Mouse (Mus musculus): ENCODE measurements around the gene Tubgcp4.
"Not testable (repeated sequence)": the region's sequence is repeated elsewhere in the genome, so short reads cannot be mapped to it uniquely, and the experiment has no call there.

Tubgcp4 gene

DNA sequence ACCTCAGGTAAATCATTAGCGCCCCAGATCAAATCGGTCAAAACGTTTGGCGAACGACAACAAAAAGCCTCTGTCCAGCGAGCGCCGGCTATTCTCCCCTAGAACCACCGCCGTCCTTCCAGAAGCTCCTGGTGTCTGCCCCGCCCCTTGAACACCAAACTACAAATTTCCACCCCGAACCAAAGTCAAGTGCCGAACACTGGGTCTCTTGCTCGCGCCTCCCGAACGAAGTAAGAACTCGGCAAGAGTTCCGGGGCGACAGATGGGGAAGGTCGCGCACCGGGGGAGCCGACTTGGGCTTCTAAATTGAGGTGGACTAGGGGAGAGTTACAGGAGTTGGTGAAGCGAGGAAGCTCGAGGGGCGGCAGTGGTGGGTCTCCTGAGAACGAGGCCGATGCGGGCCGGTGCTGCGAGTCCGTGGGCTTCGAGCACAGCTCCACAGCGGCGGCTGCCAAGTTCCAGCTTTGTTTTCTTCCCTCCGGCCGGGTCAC, at the start of gene Tubgcp4:
Gene Tubgcp4, plus strand, starts transcription at position 174 of the 491 bp plus-strand sequence.
- in situ Hi-C loops (cut with MboI, MseI), result no loop called here

DNA sequence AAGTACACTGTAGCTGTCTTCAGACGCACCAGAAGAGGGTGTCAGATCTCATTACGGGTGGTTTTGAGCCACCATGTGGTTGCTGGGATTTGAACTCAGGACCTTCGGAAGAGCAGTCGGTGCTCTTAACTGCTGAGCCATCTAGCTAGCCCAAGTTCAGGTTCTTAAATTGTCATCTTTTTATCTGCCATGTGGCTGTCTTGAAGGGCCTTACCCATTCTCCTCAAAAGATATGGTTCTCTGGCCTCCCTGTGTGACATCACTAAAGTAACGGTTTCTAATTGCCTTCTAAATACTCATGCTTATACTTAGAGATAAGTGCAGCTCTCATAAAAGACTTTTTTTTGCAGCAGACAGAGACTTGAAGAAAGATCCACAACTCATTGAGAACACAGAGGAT, 44.2 kb upstream of the Tubgcp4 start:
- in situ Hi-C loops (cut with MboI, MseI), result not testable (repeated sequence)

DNA sequence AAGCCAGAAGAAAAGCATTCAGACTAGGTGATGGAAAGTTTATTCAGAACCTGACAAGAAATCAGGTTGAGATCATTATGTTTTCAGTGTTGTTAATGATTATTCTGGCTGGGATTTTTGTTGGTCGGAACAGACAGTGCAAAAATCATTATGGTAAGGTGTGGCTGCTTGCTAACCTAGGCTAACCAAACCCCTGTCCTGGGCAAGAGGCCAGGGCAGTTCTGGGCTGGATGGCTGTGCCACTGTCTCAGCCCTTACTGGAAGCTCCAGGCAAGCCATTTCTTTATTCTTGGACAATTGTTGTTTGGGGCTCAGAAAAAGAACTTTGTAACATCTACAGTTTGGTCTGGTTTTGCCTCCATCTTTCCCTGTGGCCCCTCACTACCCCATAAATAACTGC, 42.9 kb upstream of the Tubgcp4 start:
- in situ Hi-C loops (cut with MboI, MseI), result no loop called here

- in situ Hi-C loops (cut with MboI, MseI), result no loop called here
These were observed 41.4 kb upstream of the Tubgcp4 start for GRCm38 (mm10) chr2:121128865-121129620.

DNA sequence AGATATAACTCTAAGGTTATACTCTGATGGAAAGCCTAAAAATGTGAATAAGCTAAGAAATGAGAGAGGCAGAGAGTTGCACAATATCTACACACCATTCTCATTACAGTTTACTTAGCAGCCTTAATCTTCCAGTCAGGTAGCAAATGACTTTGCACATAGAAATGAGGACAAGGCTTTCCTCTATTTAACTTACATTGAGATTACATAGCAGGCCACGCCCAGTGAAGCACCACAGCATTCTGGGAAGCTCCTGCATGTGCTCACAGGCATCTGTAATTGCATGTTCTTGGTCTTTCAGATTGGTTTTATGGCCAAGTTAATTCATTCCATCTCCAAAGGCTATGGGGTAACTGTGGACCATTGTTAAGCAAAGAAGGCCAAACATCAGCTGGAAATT, 37.6 kb upstream of the Tubgcp4 start:
- in situ Hi-C loops (cut with MboI, MseI), result no loop called here

- in situ Hi-C loops (cut with MboI, MseI), result no loop called here
These were observed 33.1 kb upstream of the Tubgcp4 start for GRCm38 (mm10) chr2:121137371-121137770.

DNA sequence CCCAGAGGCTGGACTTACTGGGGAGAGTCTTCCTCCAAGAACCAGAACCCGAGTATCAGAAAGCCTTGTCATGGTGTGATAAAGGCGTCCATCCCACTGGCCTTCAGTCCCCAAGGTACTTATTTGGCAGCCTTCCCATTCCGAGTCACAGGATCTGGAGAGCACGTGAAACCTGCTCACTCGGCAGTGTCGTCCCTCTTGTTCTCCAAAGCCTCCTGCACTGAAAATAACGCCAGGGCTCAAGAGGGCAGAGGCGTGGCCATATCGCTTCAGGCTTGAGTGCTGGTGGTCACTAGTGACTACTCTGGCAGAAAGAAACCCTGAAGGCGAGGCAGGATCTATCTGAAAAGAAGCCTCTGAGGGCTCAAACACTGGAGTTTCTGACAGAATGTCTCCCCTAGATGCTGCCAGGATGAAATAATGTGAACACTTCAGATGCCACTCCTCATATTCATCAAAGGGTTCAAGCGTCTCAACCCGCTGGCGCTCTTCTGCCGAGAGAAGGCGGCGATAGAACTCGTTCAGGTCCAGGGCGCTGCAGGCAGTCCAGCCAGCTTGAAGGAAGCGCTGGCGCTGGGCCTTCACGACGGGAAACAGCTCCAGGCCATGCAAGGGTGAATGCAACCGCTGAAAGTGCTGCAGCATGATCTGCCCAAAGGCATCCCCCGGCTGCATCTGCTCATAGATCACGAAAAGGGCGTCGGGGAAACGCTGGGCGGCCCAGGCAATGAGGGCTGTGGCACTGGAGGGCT, 31.0 kb upstream of the Tubgcp4 start:
- in situ Hi-C loops (cut with MboI, MseI), result loop anchor here (5.0 kb wide), 1 partner anchor 167 kb away; the partner anchor contains the start of gene Ubr1

DNA sequence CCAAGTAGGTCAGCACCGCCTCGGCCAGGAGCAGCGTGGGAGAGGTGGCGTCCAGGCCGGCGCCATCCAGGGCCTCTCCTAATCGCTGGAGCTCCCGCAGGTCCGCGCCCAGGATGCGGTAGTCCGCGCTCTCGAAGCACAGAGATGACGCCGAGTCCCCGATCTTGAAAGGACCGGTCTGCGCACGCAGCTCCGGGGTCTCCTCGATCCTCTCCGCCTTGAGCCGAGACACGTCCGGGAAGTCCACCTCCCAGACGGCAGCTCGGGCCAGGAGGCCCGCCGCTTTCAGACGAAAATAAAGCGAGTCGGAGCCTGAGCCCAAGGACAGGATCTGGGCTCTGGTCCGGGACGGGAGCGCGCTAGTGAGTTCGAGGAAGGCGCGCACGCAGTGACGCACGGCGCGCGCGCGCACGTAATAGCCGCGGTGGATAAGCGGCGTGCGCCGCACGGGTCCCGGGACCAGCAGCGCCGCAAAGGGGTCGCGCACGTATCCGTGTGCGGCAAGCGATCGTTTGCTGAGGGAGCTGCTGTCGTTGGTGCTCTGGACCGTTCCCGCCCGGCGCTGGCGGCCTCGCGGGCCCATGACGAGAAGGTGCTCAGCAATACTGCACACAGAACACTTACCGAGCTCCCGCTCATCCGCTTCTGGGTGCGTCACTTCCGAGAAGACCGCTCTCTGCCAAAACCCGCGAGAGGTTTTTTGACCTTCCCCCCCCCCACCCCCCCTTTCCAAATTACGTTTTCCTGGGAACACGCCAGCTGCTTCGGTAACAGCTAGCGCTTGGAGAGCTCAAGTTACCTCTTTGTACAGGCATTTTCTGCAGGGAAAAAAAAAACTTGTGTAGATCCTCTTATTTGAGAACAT, 30.2 kb upstream of the Tubgcp4 start, which contains the start of the genes Adal and Lcmt2:
Gene Adal, plus strand, starts transcription at position 411 of the 865 bp plus-strand sequence.
Gene Lcmt2, minus strand, starts transcription at position 636 of the 865 bp plus-strand sequence.
- in situ Hi-C loops (cut with MboI, MseI), result loop anchor here (5.0 kb wide), 1 partner anchor 168 kb away; the partner anchor contains the start of gene Ubr1

DNA sequence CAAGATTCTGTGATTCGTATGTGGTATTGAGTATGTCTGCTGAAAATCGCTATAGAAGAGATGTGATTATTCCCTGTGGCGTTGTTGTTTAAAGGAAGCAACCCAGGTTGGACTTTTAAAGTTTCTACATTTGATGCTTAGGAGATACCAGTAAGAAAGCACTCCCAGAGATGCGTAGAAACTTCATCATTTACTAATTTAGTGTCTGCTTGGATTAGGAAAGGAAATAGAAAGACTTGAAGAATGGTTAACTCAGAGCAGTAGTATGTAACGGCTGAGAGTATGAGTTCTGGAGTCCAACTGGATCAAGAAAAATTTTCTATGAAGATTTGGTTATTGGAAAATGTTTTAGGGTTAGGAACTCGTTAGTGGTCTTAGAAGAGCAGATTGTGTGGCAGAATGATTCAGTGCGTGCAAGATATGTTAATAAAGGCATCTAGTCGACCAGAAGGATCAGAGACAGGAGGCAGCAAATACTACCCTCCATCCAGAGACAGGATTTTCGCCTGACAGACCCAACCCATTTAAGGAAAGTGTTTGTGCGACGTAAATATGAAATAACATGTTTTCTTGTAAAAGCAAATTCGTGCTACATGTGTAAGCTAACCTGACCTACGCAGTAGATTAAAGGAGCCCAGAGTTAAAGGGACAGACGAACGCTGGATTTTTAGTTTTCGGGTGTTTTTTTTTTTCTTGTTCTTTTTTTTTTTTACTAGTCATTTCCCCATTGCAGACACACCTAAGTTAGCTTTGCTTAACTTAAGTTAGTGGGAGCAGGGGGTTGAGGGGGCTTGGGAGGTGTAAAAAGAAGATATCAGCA, 29.0 kb upstream of the Tubgcp4 start:
- in situ Hi-C loops (cut with MboI, MseI), result loop anchor here (5.0 kb wide), 1 partner anchor 169 kb away; the partner anchor contains the start of gene Ubr1

- in situ Hi-C loops (cut with MboI, MseI), result loop anchor here (5.0 kb wide), 1 partner anchor 170 kb away; the partner anchor contains the start of gene Ubr1
These were observed 28.0 kb upstream of the Tubgcp4 start for GRCm38 (mm10) chr2:121142415-121142814.

DNA sequence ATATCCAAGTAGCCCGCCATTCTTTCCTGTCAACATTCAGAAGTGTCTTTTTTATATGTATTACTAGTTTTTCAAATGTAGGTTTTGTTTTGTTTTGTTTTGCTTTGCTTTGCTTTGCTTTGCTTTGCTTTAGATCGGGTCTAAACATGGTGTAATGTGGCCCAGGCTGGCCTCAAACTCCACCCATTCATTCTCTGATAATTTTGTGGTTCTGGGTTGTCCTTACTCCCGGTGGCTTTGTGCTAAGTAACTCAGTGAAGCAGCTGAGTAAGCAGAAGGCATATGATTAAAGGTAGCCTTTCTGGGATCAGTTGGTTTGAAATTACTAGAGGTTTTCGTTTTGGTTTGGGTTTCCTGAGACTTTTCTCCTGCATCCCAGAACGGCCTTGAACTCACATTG, 20.8 kb upstream of the Tubgcp4 start:
- in situ Hi-C loops (cut with MboI, MseI), result no loop called here

DNA sequence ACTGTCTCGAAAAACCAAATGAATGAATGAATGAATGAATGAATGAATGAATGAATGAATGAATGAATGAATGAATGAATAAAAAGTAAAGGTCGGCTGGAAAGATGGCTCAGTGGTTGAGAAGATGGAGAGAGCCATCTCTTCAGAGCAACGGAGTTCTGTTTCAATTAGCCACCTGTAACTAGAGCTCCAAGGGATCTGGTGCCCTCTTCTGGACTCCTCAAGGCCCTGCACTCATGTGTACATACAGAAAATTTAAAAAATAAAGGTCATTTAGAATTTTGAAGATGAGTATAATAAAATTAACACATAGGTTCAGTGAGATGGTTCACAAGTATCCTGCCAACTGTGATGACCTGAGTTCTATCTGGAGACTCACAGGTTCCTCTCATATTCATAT, 17.4 kb upstream of the Tubgcp4 start:
- in situ Hi-C loops (cut with MboI, MseI), result no loop called here

DNA sequence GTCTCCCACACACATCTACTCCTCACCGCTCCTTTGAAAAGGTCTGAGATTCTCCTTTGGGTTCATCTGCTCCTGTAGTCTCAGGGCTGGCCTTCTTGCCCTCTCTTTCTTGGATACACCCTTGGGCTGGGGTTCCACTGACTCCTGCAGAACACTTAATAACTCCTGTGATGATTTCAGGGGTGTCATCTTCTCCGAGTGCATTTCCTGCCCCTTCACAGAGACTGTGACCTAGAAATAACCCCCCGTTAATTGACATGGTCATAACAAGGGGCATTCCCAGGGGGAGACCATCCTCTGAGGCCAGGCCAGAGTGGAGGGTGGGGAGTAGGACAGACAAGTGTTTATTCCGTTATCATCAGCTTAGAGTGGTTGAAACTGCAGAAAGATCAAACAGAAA, 1.3 kb upstream of the Tubgcp4 start:
- in situ Hi-C loops (cut with MboI, MseI), result no loop called here

GRCm38 (mm10) chr2:121169902-121170301, 552 bp upstream of the Tubgcp4 start:
- in situ Hi-C loops (cut with MboI, MseI), result no loop called here

DNA sequence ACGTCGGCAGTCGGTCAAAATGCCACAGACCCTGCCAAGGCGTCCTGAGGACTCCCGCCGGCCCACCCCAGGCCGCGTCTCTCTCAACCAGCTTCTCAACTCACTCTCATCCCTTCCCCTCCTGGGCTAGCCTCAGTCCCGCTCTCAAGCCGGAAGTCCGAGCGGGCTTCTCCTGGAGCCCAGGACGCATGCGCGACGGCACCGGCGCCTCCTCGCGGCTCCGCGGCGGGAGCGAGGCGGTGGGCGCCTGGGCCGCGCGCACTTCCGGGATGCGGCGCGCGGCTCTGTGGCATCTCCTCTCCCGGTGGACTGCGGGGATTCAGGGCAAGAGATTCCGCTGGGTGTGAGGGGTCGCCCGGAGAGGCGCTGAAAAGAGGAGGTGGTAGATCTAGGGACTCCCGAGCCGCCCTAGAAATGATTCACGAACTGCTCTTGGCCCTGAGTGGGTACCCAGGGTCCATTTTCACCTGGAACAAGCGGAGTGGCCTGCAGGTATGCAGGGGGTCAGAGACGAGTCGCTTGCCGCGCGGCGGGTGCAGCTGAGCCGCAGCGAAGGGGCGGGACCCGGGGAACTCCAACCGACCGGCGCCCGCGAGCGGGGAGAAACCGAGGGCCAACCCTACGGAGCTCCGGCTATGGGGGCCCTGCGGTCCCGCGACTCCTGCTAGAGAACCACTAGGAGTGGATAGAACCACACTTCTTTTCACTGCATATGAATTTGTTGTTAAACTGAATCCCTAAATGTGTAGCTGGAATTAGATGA, 707 bp downstream of the Tubgcp4 start, which contains the start of gene Zscan29:
Gene Zscan29, minus strand, starts transcription at position 146 of the 763 bp plus-strand sequence.
- in situ Hi-C loops (cut with MboI, MseI), result no loop called here

DNA sequence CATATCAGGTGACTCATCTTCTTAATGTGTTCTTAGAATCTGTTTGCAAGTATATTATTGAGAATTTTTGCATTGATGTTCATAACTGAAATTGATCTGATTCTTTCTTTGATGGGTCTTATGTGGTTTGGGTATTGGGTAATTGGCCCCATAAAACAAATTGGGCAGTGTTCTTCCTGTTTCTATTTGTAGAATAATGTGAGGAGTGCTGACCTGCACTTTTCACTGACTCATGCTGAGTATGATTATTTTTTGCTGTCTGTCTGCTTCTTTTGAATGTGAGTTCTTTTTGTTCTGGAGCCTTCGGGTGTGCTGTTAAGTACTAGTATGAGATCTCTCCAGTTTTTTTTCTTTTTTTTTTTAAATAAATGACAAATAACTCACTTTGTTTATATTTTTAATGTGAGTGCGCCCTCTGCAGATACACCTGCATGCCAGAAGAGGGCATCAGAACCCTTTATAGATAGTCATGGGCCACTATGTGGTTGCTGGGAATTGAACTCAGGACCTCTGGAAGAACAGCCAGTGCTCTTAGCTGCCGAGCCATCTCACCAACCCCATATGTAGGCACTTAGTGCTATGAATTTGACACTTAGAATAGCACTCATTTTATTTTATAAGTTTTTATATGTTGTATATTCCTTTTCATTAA, 8.5 kb downstream of the Tubgcp4 start:
- in situ Hi-C loops (cut with MboI, MseI), result no loop called here

GRCm38 (mm10) chr2:121183431-121183830, 13.0 kb downstream of the Tubgcp4 start:
- in situ Hi-C loops (cut with MboI, MseI), result no loop called here

DNA sequence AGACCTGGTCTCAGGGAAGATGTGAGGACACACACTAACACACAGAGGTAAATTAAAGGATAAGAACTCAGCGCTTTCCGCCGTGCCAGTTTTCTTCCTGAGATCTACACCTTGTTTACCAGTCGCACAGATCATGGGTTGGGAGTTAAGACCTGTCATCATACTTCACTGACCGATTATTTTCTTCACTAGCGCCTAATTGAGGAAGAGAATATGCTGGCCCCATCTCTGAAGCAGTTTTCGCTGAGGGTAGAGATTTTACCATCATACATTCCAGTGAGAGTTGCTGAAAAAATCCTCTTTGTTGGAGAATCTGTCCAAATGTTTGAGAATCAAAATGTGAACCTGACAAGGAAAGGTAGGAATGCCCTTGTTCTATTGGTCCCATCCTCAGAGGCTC, 13.7 kb downstream of the Tubgcp4 start:
- in situ Hi-C loops (cut with MboI, MseI), result no loop called here

DNA sequence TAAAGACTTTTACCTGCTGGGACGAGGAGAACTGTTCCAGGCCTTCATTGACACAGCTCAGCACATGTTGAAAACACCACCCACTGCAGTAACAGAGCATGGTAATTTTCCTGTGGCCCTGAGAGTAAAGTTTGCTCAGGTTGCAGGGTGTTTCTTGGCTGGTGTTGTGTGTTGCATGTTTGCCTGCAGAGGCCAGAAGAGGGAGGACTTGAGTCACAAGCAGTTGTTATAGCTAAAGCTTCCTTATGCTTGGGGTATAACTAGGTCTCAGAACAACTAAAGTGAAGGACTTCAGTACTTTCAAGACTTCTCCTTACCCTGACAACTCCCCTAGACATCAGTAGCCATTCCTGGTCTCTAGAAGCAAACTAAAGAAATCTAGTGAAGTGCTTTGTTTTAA, 18.1 kb downstream of the Tubgcp4 start:
- in situ Hi-C loops (cut with MboI, MseI), result no loop called here
